Mouse (Mus musculus): ENCODE data around the gene Ercc1. TPM values are rescaled to one million over a fixed set of nuclear protein-coding genes. Genes with fewer than 3 reads are reported as not detected.

Gene Ercc1
- polyA plus RNA-seq (2015; fragmentation: Nextera tagmentation; extraction: Ambion mirVana): 85.7 and 87.2 TPM in 2 replicates

DNA sequence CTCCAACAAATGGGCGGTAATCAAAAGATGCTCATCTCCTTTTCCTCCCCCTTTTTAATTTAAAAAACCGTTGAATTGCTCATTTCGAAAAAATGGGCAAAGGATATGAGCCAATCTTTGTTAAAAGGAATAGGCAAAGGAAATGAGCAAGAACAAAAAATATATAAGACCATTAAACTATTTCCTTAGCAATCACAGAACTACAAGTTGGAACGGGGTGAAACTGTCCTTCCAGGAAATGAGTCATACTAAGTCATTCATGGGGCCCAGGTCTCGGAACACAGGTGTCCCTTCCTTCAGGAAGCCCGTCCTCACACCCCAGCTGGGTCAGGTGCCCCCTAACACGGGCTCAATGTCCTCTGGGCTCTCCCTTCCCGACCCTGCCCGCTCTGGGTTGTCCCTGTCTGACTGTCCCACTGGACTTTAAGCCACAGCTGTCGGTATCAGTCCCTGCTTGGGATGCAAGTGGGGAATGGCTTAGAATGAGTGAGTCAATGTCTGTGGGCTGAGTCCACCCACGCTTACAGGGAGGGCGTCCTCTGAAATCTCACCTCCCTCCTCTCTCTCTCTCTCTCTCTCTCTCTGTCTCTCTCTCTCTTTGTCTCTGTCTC is at the start of gene Ercc1:
Gene Ercc1, plus strand, starts transcription at position 542 of the 611 bp plus-strand sequence.
- H3K4me2 ChIP-seq: peak within 1 kb of the TSS; percentile 93
- peaks cover 56% of the 10 kb centered on the region for H3K4me1 ChIP-seq
- H3K4me3 ChIP-seq (replicated peaks): peak within 1 kb of the TSS; percentile 57
- WGBS: 19% methylated on average over 12 of the region's 12 CpGs
- no peaks in the 10 kb centered on the region for H3K9me3 ChIP-seq (replicated peaks)
- peaks cover 20% of the 10 kb centered on the region for H3K27me3 ChIP-seq
- 0 out of 2 replicates have a peak, but pooled peaks have one; percentile 6 for ATAC-seq (replicated peaks; ENCODE audit: low FRiP score)
- H3K27ac ChIP-seq: peak within 1 kb of the TSS; percentile 88
- peak within 1 kb of the TSS; percentile 62 for H3K9ac ChIP-seq
- H3K36me3 ChIP-seq: peaks cover 20% of the 10 kb centered on the region

DNA sequence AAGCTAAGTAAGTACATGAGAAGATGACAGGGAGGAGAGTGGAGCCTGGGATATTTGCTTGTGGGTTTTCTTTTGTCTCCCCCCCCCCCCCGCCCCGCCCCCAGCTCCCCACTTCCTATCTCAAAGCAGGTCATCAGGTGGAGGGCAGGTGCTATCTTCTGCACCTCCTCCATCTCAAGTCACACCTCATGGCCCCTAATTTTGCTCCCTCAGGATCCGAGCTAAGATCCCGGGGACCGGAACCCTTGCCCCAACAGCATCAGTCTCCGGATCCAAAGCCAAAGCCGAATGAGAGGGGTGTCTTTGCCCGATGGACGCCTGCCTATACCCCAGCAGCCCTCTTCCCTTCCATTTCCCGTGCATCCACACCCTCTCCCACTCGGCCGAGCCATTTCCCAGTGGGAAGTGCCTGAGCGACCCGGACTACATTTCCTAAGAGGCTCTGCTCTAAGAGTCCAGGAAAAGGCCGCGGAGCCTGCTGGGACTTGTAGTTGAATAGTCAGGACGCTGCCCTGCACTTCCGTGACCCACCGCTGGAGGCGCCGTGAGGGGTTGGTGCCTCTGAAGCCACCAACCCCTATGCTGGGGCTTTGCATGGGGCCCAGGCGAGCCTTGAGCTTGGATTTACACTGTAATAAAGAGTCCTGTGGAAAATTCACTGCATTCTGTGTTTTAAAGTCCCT is 48.9 kb upstream of the Ercc1 start:
- H3K27me3 ChIP-seq: no peaks in the 10 kb centered on the region
- peak overlapping the region; percentile 48 for H3K4me3 ChIP-seq (replicated peaks)
- H3K36me3 ChIP-seq: no peaks in the 10 kb centered on the region
- H3K4me1 ChIP-seq: peaks cover 20% of the 10 kb centered on the region
- H3K9me3 ChIP-seq (replicated peaks): no peaks in the 10 kb centered on the region
- 11% methylated on average over 20 of the region's 22 CpGs for WGBS
- H3K4me2 ChIP-seq: peak overlapping the region; percentile 77
- ATAC-seq (replicated peaks; ENCODE audit: low FRiP score): peak; percentile 82
- H3K9ac ChIP-seq: peak overlapping the region; percentile 61
- no peak overlapping the region for H3K27ac ChIP-seq

DNA sequence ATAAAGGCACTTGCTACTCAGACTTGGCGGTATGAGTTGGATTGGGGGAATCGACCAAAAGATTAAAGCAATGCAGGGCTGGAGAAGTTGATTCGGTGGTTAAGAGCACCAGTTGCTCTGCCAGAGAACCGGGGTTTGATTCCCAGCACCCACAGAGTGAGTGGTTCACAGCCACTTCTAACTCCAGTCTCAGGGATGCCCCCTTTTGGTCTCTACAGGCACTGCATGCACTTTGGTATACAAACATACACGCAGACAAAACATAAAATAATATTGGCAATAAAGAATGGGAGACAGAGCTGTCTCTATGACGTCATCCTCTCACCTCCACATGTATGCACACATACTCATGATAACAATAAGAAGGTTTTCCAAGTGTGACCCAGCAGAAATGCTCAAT is 47.5 kb upstream of the Ercc1 start:
- H3K9ac ChIP-seq: no peak overlapping the region
- no peak for ATAC-seq (replicated peaks; ENCODE audit: low FRiP score)
- peaks cover 19% of the 10 kb centered on the region for H3K4me1 ChIP-seq
- no peak overlapping the region for H3K27ac ChIP-seq
- H3K9me3 ChIP-seq (replicated peaks): no peaks in the 10 kb centered on the region
- no peak overlapping the region for H3K4me3 ChIP-seq (replicated peaks)
- H3K27me3 ChIP-seq: peaks cover 9% of the 10 kb centered on the region
- no peak overlapping the region for H3K4me2 ChIP-seq
- WGBS: 81% methylated on average over 6 of the region's 6 CpGs
- no peaks in the 10 kb centered on the region for H3K36me3 ChIP-seq

DNA sequence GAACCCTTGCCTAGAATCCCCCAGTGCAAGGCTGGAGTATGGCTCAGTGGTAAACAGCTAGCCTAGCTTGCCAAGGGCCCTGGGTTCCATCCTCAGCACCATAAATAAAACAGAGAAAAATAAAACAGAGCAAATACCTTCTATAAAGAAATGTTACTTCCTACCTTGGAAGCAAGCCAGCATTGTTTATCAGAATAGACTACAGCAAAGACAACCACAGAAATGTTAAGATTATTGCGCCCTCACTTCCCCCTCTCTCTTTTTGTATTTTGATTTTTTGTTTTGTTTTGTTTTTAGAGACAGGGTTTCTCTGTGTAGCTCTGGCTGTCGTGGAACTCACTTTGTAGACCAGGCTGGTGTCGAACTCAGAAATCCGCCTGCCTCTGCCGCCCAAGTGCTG is 46.8 kb upstream of the Ercc1 start:
- Histone ChIP-seq H3K9ac (no peak overlapping the region), H3K27me3 (peaks cover 16% of the 10 kb centered on the region), H3K4me1 (peaks cover 20% of the 10 kb centered on the region), H3K27ac (no peak overlapping the region), H3K4me2 (no peak overlapping the region), H3K4me3 (replicated peaks) (no peak overlapping the region), H3K36me3 (no peaks in the 10 kb centered on the region), H3K9me3 (replicated peaks) (no peaks in the 10 kb centered on the region)
- no peak for ATAC-seq (replicated peaks; ENCODE audit: low FRiP score)
- WGBS: 91% methylated on average over 5 of the region's 5 CpGs

DNA sequence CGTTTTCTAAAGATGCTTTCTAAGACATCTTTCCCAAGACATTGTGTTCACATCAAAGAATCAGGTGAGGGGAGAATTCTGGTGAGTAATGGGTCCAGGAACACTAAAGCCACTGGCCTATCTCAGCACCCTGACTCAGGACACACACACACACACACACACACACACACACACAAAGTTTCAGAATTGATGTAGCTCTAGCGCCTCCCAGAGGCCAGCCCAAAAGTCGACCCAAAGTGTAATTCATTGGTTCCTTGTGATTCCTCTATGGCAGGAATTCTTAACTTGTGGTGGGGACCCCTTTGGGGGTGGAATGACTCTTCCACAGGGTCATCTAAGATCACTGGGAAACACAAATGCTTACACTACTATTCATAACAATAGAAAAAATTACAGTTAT is 45.4 kb upstream of the Ercc1 start:
- Histone ChIP-seq H3K36me3 (no peaks in the 10 kb centered on the region), H3K4me3 (replicated peaks) (no peak overlapping the region), H3K9ac (no peak overlapping the region), H3K4me1 (peaks cover 31% of the 10 kb centered on the region), H3K27me3 (peaks cover 30% of the 10 kb centered on the region), H3K27ac (no peak overlapping the region), H3K4me2 (no peak overlapping the region), H3K9me3 (replicated peaks) (no peaks in the 10 kb centered on the region)
- WGBS: 17% methylated on average over 3 of the region's 3 CpGs
- ATAC-seq (replicated peaks; ENCODE audit: low FRiP score): no peak

DNA sequence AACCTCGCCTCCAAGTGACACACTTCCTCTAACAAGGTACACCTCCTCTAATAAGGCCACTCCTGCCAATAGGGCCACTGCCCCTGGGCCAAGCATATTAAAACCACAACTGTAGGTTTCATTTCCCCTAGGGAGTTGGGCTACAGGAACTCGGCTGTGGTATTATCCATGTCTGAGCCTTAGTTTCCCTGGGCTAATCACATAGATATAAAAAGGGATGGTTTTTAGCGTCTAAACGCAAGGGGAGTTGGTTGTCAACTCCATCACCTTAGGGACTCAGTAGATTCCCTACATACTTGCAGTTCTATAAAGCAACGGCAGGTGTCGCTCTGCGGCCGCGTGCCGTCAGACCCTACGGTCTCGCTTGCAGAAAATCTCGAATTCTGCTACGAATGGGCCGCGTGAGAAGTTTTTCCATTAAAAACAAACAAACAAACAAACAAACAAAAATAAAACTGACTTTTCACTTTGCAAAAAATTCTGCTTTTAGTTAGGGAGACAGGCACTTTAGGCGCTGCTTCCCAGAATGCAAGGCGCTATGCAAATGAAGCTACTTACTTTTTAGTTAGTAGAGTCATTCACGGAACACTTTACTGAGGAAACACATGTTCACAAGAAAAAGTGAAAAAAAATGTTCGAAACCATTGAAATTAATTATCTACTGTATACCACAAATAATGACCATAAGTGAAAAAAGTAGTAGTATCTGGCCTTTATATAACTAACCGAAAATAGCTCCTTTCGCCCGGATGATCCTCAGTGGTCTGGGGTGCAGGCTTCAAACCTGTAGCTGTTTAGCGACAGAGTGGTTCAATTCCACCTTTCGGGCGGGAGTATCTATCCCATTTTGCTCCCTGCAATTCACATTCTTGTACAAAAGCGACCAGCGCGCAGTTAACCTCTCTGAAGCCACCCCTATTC is 43.8 kb upstream of the Ercc1 start:
- peak overlapping the region; percentile 56 for H3K4me3 ChIP-seq (replicated peaks)
- H3K9ac ChIP-seq: 0 out of 2 replicates have a peak overlapping the region, but pooled peaks have one; percentile 21
- under 1% methylated on average over 29 of the region's 29 CpGs for WGBS

DNA sequence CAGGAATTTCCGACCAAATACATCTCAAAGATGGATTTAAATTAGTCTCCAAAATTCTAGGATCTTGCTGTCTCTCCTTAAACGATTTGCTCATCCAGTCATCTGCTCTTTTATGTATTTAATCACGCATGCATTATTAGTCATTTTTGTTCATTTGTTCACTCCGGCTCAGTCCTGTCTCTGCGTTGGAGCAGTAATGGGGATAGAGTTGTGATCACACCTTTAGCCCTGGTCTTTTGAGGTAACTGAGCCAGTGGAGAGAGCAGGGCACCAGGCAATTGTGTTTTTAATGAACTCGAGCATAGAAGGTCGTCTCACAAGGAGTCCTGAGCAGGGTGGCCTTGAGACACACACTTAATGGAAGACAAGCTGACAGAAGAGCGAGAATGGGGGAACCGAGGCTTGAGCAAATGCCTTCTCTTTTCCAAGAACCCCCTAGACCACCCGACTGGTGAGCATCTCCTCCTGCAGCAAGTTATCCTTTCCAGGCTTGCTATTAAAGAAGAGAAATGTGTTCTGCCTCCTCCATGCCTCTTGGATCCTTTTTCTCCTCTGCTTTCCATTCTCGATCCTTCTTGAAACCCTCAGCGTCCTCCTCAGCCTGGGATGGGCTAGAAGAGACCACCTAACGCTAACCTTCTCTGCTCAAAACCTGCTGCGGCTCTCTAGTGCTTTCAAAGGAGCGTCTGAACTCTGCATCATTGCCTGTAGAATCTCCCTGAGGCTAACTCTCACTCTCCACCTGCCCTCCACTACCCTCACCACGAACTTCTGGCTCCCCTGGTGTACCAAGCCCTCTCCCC is 42.9 kb upstream of the Ercc1 start:
- H3K9me3 ChIP-seq (replicated peaks): no peaks in the 10 kb centered on the region
- H3K27ac ChIP-seq: no peak overlapping the region
- peak overlapping the region; percentile 31; the same call in 1 of the 2 replicates for H3K9ac ChIP-seq
- H3K27me3 ChIP-seq: peaks cover 55% of the 10 kb centered on the region
- peak overlapping the region; percentile 58 for H3K4me2 ChIP-seq
- WGBS: 8% methylated on average over 16 of the region's 16 CpGs
- ATAC-seq (replicated peaks; ENCODE audit: low FRiP score): no peak
- H3K4me1 ChIP-seq: peaks cover 38% of the 10 kb centered on the region
- H3K4me3 ChIP-seq (replicated peaks): peak overlapping the region; percentile 56
- no peaks in the 10 kb centered on the region for H3K36me3 ChIP-seq

More for the DNA sequence above, 43.8 kb upstream of the Ercc1 start:
- H3K4me1 ChIP-seq: peaks cover 38% of the 10 kb centered on the region
- no peak overlapping the region for H3K27ac ChIP-seq
- H3K36me3 ChIP-seq: no peaks in the 10 kb centered on the region
- no peaks in the 10 kb centered on the region for H3K9me3 ChIP-seq (replicated peaks)
- peak overlapping the region; percentile 58 for H3K4me2 ChIP-seq
- H3K27me3 ChIP-seq: peaks cover 46% of the 10 kb centered on the region
- ATAC-seq (replicated peaks; ENCODE audit: low FRiP score): peak; percentile 81

DNA sequence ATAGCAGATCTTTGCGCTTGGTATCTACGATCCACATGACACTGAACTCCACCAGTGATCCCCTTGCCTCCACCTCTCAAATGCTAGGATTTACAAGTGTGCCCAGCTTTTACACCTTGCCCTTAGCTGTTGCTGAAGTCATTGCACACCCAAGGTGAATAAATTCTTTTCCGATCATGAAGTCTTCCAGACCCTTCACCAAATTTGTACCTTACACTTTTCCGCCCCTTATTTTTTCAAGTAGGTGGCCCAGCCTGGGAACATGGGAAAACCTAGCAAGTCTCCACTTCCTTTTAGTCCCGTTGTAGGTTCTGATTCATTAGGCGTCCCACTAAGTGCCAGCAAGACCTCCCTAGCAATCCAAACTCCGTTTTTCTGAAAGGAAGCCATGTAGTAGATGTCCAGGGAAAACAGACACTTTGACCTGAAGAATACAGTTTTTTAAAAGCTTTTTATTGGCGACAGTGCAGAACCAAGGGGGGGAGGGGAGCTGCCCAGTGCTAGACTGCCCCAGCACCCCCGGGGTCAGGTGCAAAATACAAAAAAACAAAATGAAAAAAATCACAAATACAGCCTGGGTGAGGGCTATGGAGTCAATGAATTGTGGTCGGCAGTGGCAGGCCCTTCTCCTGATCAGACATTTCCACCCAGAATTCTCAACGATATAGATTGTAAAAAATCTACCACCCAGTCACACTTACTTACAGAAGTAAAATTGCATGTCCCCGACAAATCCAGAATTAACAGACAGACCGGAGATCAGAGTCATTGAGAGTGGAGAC is 42.1 kb upstream of the Ercc1 start:
- Histone ChIP-seq H3K4me2 (peak overlapping the region; percentile 58), H3K4me1 (peaks cover 38% of the 10 kb centered on the region), H3K9me3 (replicated peaks) (no peaks in the 10 kb centered on the region), H3K4me3 (replicated peaks) (peak overlapping the region; percentile 56), H3K36me3 (no peaks in the 10 kb centered on the region), H3K27ac (no peak overlapping the region), H3K9ac (no peak overlapping the region; the same call in 1 of the 2 replicates), H3K27me3 (peaks cover 63% of the 10 kb centered on the region)
- ATAC-seq (replicated peaks; ENCODE audit: low FRiP score): no peak
- WGBS: 50% methylated on average over 13 of the region's 13 CpGs

DNA sequence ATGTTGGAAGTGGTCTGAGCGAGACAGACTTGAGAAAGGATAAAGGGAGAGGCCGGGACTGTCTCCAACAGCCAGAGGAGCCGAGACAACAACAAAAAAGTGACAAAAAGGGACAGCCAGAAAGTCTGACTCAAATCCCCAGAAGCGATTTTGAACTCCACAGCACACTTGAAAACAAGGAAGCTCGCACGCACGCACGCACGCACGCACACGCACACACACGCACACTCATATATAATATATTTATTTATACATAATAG is 41.6 kb upstream of the Ercc1 start:
- H3K4me2 ChIP-seq: no peak overlapping the region
- H3K27me3 ChIP-seq: peaks cover 66% of the 10 kb centered on the region
- H3K36me3 ChIP-seq: no peaks in the 10 kb centered on the region
- 77% methylated on average over 12 of the region's 12 CpGs for WGBS
- H3K4me1 ChIP-seq: peaks cover 43% of the 10 kb centered on the region
- no peak overlapping the region for H3K9ac ChIP-seq
- H3K4me3 ChIP-seq (replicated peaks): no peak overlapping the region
- no peak overlapping the region for H3K27ac ChIP-seq
- H3K9me3 ChIP-seq (replicated peaks): no peaks in the 10 kb centered on the region
- ATAC-seq (replicated peaks; ENCODE audit: low FRiP score): no peak

DNA sequence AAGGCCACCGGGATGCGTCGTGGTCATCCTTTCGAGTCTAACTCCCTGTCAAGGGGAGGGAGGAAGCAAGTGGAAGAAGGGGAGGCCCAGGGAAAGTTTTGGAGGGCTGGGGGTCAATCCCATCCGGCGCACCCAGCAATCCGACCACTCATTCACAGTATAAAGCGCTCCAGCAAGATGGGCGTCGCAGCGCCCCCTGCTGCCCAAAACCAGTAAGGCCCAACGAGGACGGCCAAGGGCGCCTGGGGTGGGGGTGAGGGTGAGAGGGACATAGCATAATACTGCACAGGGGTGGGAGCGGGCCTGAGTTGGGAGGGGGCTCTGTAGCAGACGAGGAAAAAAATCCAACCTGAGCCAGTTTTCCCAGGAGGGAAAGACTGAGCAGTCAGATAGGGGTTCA is 40.8 kb upstream of the Ercc1 start:
- peak overlapping the region; percentile 68 for H3K4me2 ChIP-seq
- no peak overlapping the region for H3K27ac ChIP-seq
- H3K27me3 ChIP-seq: peaks cover 66% of the 10 kb centered on the region
- no peaks in the 10 kb centered on the region for H3K36me3 ChIP-seq
- WGBS: under 1% methylated on average over 16 of the region's 16 CpGs
- no peaks in the 10 kb centered on the region for H3K9me3 ChIP-seq (replicated peaks)
- peak overlapping the region; percentile 21; the same call in 1 of the 2 replicates for H3K9ac ChIP-seq
- H3K4me1 ChIP-seq: peaks cover 47% of the 10 kb centered on the region
- no peak for ATAC-seq (replicated peaks; ENCODE audit: low FRiP score)
- H3K4me3 ChIP-seq (replicated peaks): peak overlapping the region; percentile 38
